Mouse (Mus musculus): ENCODE data around the gene Gmpr. TPM values are rescaled to one million over a fixed set of nuclear protein-coding genes. Genes with fewer than 3 reads are reported as not detected.

Gene Gmpr
- polyA plus RNA-seq, 1 experiment, result 9.3 TPM

- no peak overlapping the region for H3K27ac ChIP-seq (ENCODE audit: insufficient read depth, low read length)
- no peak overlapping the region for H3K4me3 ChIP-seq (ENCODE audit: insufficient read depth, low read length)
- TF ChIP-seq POLR2A (IDR thresholded peaks at IDR 0.05; ENCODE audit: low read depth, low read length) (no peak), CTCF (IDR thresholded peaks at IDR 0.05; ENCODE audit: borderline replicate concordance, insufficient read depth, low read length) (no peak)
- H3K4me1 ChIP-seq (ENCODE audit: control insufficient read depth, insufficient read depth, low read length), result peaks cover 4% of the 10 kb centered on the region; the same call in 1 of the 2 replicates
Measured at GRCm38 (mm10) chr13:45537110-45537509, 29.9 kb downstream of the Gmpr start.

GRCm38 (mm10) chr13:45538091-45538490, 30.8 kb downstream of the Gmpr start:
- H3K27ac ChIP-seq (ENCODE audit: insufficient read depth, low read length), result no peak overlapping the region
- H3K4me1 ChIP-seq (ENCODE audit: control insufficient read depth, insufficient read depth, low read length), result peaks cover 4% of the 10 kb centered on the region; the same call in 1 of the 2 replicates
- TF ChIP-seq CTCF (IDR thresholded peaks at IDR 0.05; ENCODE audit: borderline replicate concordance, insufficient read depth, low read length) (no peak), POLR2A (IDR thresholded peaks at IDR 0.05; ENCODE audit: low read depth, low read length) (no peak)
- no peak overlapping the region for H3K4me3 ChIP-seq (ENCODE audit: insufficient read depth, low read length)

DNA sequence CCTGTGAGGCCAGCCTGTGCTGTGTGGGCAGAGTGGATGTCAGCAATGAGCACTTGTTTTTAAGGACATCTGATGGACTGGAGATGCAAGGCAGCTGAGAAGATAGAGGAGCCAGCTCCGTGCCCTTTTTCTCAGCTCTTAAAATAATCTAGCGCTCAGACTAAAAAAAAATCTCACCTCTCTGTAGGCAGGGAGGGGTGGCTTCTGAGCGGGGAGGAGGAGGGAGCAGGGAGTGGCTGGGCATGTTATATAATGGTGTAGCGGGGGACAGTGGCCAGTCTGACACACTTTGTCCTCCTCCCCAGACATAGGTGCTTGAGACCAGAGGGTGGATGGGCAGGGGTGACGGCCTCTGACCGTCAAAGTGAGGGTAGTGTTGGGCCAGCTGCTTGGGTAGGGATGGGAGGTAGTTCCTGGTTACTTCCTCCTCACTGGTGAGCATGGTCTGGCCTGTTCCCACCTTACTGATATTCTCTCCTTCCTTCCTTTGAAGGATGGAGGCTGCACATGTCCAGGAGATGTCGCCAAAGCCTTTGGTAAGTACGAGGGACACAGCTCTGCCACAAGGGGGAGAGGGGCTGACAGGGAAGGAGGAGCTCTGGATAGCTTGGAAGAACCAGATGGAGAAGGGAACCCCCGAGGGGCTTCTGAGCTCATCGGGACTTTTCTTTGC, 31.4 kb downstream of the Gmpr start:
- peaks cover 4% of the 10 kb centered on the region; the same call in 1 of the 2 replicates for H3K4me1 ChIP-seq (ENCODE audit: control insufficient read depth, insufficient read depth, low read length)
- H3K4me3 ChIP-seq (ENCODE audit: insufficient read depth, low read length), result no peak overlapping the region
- TF ChIP-seq CTCF (IDR thresholded peaks at IDR 0.05; ENCODE audit: borderline replicate concordance, insufficient read depth, low read length), result peak; percentile 97
- no peak for TF ChIP-seq POLR2A (IDR thresholded peaks at IDR 0.05; ENCODE audit: low read depth, low read length)
- no peak overlapping the region for H3K27ac ChIP-seq (ENCODE audit: insufficient read depth, low read length)

DNA sequence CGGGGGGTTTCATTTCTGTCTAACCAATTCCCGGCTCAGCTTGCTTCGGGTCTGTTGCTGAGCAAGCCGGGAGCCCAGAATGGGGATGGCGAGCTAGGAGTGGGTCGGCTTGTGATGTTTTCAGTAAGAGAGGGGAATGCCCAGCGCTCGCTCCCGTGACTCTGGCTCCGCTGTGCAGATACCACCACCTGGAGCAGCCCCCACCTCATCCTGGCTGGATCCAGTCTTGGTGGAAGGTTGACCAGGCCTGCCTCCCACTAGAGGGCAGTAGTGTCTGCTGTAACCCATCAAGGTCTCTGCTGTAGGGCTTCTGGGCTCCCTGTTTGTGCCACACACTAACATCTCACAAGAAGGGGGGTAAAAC, 31.9 kb downstream of the Gmpr start:
- Histone ChIP-seq H3K27ac (ENCODE audit: insufficient read depth, low read length) (no peak overlapping the region), H3K4me3 (ENCODE audit: insufficient read depth, low read length) (no peak overlapping the region), H3K4me1 (ENCODE audit: control insufficient read depth, insufficient read depth, low read length) (peaks cover 1% of the 10 kb centered on the region; the same call in 1 of the 2 replicates)
- no peak for TF ChIP-seq POLR2A (IDR thresholded peaks at IDR 0.05; ENCODE audit: low read depth, low read length)
- peak; percentile 90 for TF ChIP-seq CTCF (IDR thresholded peaks at IDR 0.05; ENCODE audit: borderline replicate concordance, insufficient read depth, low read length)

- Histone ChIP-seq H3K4me1 (ENCODE audit: control insufficient read depth, insufficient read depth, low read length) (no peaks in the 10 kb centered on the region), H3K27ac (ENCODE audit: insufficient read depth, low read length) (no peak overlapping the region), H3K4me3 (ENCODE audit: insufficient read depth, low read length) (no peak overlapping the region)
- no peak for TF ChIP-seq POLR2A (IDR thresholded peaks at IDR 0.05; ENCODE audit: low read depth, low read length)
- TF ChIP-seq CTCF (IDR thresholded peaks at IDR 0.05; ENCODE audit: borderline replicate concordance, insufficient read depth, low read length), result no peak
Measured at GRCm38 (mm10) chr13:45545974-45546373, 38.7 kb downstream of the Gmpr start.

DNA sequence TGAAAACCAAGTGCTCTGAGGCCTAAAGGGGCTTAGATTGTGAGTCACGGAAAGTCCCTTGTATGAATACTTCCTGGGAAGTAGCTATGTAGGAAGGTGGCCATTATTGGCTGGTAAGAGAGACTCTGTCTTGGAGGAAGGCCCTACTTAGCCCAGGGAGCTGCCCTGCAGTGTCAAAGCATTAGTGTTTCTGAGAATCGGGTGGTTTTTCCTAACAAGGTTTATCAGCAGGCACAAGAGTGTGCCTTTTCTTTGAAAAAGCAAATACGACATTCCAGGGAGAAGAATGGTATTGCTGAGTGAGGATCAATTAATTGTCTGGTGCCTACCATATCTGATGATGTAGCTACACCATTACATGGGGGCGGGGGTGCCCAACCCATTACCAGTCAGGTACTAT, 39.7 kb downstream of the Gmpr start:
- H3K4me1 ChIP-seq (ENCODE audit: control insufficient read depth, insufficient read depth, low read length), result no peaks in the 10 kb centered on the region
- H3K4me3 ChIP-seq (ENCODE audit: insufficient read depth, low read length), result no peak overlapping the region
- H3K27ac ChIP-seq (ENCODE audit: insufficient read depth, low read length), result no peak overlapping the region
- TF ChIP-seq POLR2A (IDR thresholded peaks at IDR 0.05; ENCODE audit: low read depth, low read length) (no peak), CTCF (IDR thresholded peaks at IDR 0.05; ENCODE audit: borderline replicate concordance, insufficient read depth, low read length) (no peak)

- TF ChIP-seq CTCF (IDR thresholded peaks at IDR 0.05; ENCODE audit: borderline replicate concordance, insufficient read depth, low read length), result no peak
- TF ChIP-seq POLR2A (IDR thresholded peaks at IDR 0.05; ENCODE audit: low read depth, low read length), result no peak
- no peak overlapping the region for H3K27ac ChIP-seq (ENCODE audit: insufficient read depth, low read length)
- no peak overlapping the region for H3K4me3 ChIP-seq (ENCODE audit: insufficient read depth, low read length)
- H3K4me1 ChIP-seq (ENCODE audit: control insufficient read depth, insufficient read depth, low read length), result no peaks in the 10 kb centered on the region
Measured at GRCm38 (mm10) chr13:45547549-45547948, 40.3 kb downstream of the Gmpr start.

- Histone ChIP-seq H3K4me3 (ENCODE audit: insufficient read depth, low read length) (no peak overlapping the region), H3K27ac (ENCODE audit: insufficient read depth, low read length) (no peak overlapping the region), H3K4me1 (ENCODE audit: control insufficient read depth, insufficient read depth, low read length) (no peaks in the 10 kb centered on the region)
- TF ChIP-seq CTCF (IDR thresholded peaks at IDR 0.05; ENCODE audit: borderline replicate concordance, insufficient read depth, low read length) (no peak), POLR2A (IDR thresholded peaks at IDR 0.05; ENCODE audit: low read depth, low read length) (no peak)
Measured at GRCm38 (mm10) chr13:45553674-45554073, 46.4 kb downstream of the Gmpr start.

DNA sequence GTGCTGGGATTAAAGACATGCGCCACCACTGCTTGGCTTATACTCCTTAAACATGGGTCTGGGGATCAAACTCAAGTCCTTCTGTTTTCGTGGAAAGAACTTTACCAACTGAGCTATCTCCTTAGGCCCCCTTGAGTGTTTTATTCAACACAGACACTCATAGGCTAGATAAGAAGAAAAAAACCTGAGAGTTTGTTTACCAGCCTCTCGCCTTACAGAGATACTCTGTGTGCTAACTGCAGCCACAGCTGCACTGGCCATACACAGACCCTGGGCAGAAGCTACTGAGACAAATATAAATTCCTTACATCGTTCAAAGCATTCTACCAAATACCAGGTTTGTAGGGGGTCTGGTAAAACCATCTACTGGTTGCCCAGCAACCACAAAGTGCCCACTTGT, 51.1 kb downstream of the Gmpr start:
- Histone ChIP-seq H3K4me1 (ENCODE audit: control insufficient read depth, insufficient read depth, low read length) (peaks cover 8% of the 10 kb centered on the region), H3K4me3 (ENCODE audit: insufficient read depth, low read length) (no peak overlapping the region), H3K27ac (ENCODE audit: insufficient read depth, low read length) (no peak overlapping the region)
- TF ChIP-seq POLR2A (IDR thresholded peaks at IDR 0.05; ENCODE audit: low read depth, low read length) (no peak), CTCF (IDR thresholded peaks at IDR 0.05; ENCODE audit: borderline replicate concordance, insufficient read depth, low read length) (no peak)

- H3K27ac ChIP-seq (ENCODE audit: insufficient read depth, low read length), result no peak overlapping the region
- TF ChIP-seq POLR2A (IDR thresholded peaks at IDR 0.05; ENCODE audit: low read depth, low read length) (no peak), CTCF (IDR thresholded peaks at IDR 0.05; ENCODE audit: borderline replicate concordance, insufficient read depth, low read length) (no peak)
- H3K4me1 ChIP-seq (ENCODE audit: control insufficient read depth, insufficient read depth, low read length), result peaks cover 8% of the 10 kb centered on the region
- no peak overlapping the region for H3K4me3 ChIP-seq (ENCODE audit: insufficient read depth, low read length)
Measured at GRCm38 (mm10) chr13:45559258-45559657, 52.0 kb downstream of the Gmpr start.
